Mouse (Mus musculus) CH12.LX (cell line): ENCODE data around the gene Nsd2. TPM values are rescaled to one million over a fixed set of nuclear protein-coding genes. Genes with fewer than 3 reads are reported as not detected.

Experiments
- DNase-seq: peaks from one replicate; pipeline ENCODE4 v3.0.0-alpha.2; 2013; ENCODE audit errors: extremely low read depth
- H3K27ac ChIP-seq: 2 replicates; pipeline ENCODE4 v1.5.1; 2012; ENCODE audit warnings: low read depth, mild to moderate bottlenecking, control low read depth, moderate library complexity; ENCODE audit not compliant: insufficient read depth
- H3K27me3 ChIP-seq: replicated peaks from 2 replicates; pipeline ENCODE3; 2012; ENCODE audit warnings: inconsistent platforms
- H3K36me3 ChIP-seq, 2 experiments: replicated peaks in 1 of 2; 2 replicates each; pipeline versions ENCODE3 to v1.6.1; 2012; ENCODE audit warnings: inconsistent platforms in 1 of 2, low read length in 1 of 2, mild to moderate bottlenecking in 1 of 2, mixed read lengths in 1 of 2, moderate library complexity in 1 of 2; ENCODE audit not compliant: control insufficient read depth in 1 of 2, insufficient read depth in 1 of 2
- H3K4me1 ChIP-seq, 2 experiments: 2 replicates each; pipeline ENCODE4 v1.6.1; 2012; ENCODE audit warnings: inconsistent platforms in 1 of 2, moderate library complexity in 1 of 2; ENCODE audit not compliant: insufficient read depth in 2 of 2, control insufficient read depth in 1 of 2
- H3K4me2 ChIP-seq: 2 replicates; pipeline ENCODE4 v1.6.1; 2012; ENCODE audit warnings: low read depth, mild to moderate bottlenecking, control low read depth; ENCODE audit not compliant: poor library complexity, insufficient read depth, severe bottlenecking
- H3K4me3 ChIP-seq, 3 experiments: fragments of 150-350 bp in 1 of 3; sonication (generic) in 1 of 3; replicated peaks in 1 of 3; 2 replicates each; pipeline versions ENCODE3 to v1.5.1; 2011 to 2012; ENCODE audit warnings: low read depth in 2 of 3, low read length in 2 of 3, mild to moderate bottlenecking in 2 of 3, moderate library complexity in 2 of 3, control low read depth in 1 of 3, improper control_type of control experiment in 1 of 3, inconsistent platforms in 1 of 3, mixed read lengths in 1 of 3; ENCODE audit not compliant: poor library complexity in 1 of 3
- H3K79me2 ChIP-seq: replicated peaks from 2 replicates; pipeline ENCODE4 v1.6.1; 2012; ENCODE audit warnings: mild to moderate bottlenecking, moderate library complexity; ENCODE audit not compliant: control insufficient read depth, poor library complexity, insufficient read depth, severe bottlenecking; ENCODE audit errors: extremely low read depth
- H3K9ac ChIP-seq: 2 replicates; pipeline ENCODE4 v1.6.1; 2012; ENCODE audit warnings: low read depth, mild to moderate bottlenecking, control low read depth, moderate library complexity; ENCODE audit not compliant: insufficient read depth
- H3K9me3 ChIP-seq: replicated peaks from 2 replicates; pipeline ENCODE3; 2012; ENCODE audit warnings: low read length, inconsistent platforms, mixed read lengths
- BHLHE40 ChIP-seq: IDR thresholded peaks from 2 replicates; pipeline ENCODE4 v1.6.1; 2011; ENCODE audit warnings: mild to moderate bottlenecking, low read depth, low read length, improper control_type of control experiment
- CHD2 ChIP-seq: IDR thresholded peaks from 2 replicates; pipeline ENCODE4 v1.6.1; 2011; ENCODE audit warnings: low read length, improper control_type of control experiment
- ETS1 ChIP-seq: conservative IDR thresholded peaks from 2 replicates; pipeline ENCODE4 v1.6.1; 2012; ENCODE audit warnings: low read depth, mild to moderate bottlenecking, inconsistent platforms, low read length, improper control_type of control experiment, moderate library complexity
- GABPA ChIP-seq: IDR thresholded peaks from 2 replicates; pipeline ENCODE4 v1.6.1; 2012; ENCODE audit warnings: low read depth, low read length, improper control_type of control experiment, inconsistent platforms; ENCODE audit not compliant: insufficient replicate concordance
- HCFC1 ChIP-seq: IDR thresholded peaks from 2 replicates; pipeline ENCODE4 v1.6.1; 2012; ENCODE audit warnings: low read depth, mild to moderate bottlenecking, inconsistent platforms, low read length, improper control_type of control experiment
- IRF4 ChIP-seq: IDR thresholded peaks from 2 replicates; pipeline ENCODE4 v1.6.1; 2014; ENCODE audit warnings: low read depth, mild to moderate bottlenecking, inconsistent platforms, low read length, improper control_type of control experiment
- JUND ChIP-seq: conservative IDR thresholded peaks from 2 replicates; pipeline ENCODE4 v1.6.1; 2011; ENCODE audit warnings: low read depth, low read length, improper control_type of control experiment
- KAT2A ChIP-seq: IDR thresholded peaks from 2 replicates; pipeline ENCODE4 v1.6.1; 2012; ENCODE audit warnings: low read length, improper control_type of control experiment, inconsistent platforms; ENCODE audit not compliant: insufficient replicate concordance
- MAX ChIP-seq: IDR thresholded peaks from 2 replicates; pipeline ENCODE4 v1.6.1; 2011; ENCODE audit warnings: low read length, improper control_type of control experiment
- MAZ ChIP-seq: IDR thresholded peaks from 2 replicates; pipeline ENCODE4 v1.6.1; 2012; ENCODE audit warnings: low read depth, mild to moderate bottlenecking, inconsistent platforms, low read length, improper control_type of control experiment, moderate library complexity
- MEF2A ChIP-seq: IDR thresholded peaks from 2 replicates; pipeline ENCODE4 v1.6.1; 2014; ENCODE audit warnings: low read depth, mild to moderate bottlenecking, inconsistent platforms, low read length, improper control_type of control experiment, borderline replicate concordance
- NELFE ChIP-seq: IDR thresholded peaks from 2 replicates; pipeline ENCODE4 v1.6.1; 2011; ENCODE audit warnings: low read depth, low read length, improper control_type of control experiment
- POLR2A ChIP-seq: IDR thresholded peaks from 2 replicates; pipeline ENCODE4 v1.6.1; 2011; ENCODE audit warnings: low read depth, mild to moderate bottlenecking, improper control_type of control experiment, low read length
- POLR2AphosphoS2 ChIP-seq: IDR thresholded peaks from 2 replicates; pipeline ENCODE4 v1.6.1; 2011; ENCODE audit warnings: low read depth, low read length, improper control_type of control experiment
- SIN3A ChIP-seq: IDR thresholded peaks from 2 replicates; pipeline ENCODE4 v1.6.1; 2012; ENCODE audit warnings: low read length, improper control_type of control experiment, inconsistent platforms
- SMC3 ChIP-seq: IDR thresholded peaks from 2 replicates; pipeline ENCODE4 v1.6.1; 2011; ENCODE audit warnings: low read depth, low read length, improper control_type of control experiment
- TBP ChIP-seq: conservative IDR thresholded peaks from 2 replicates; pipeline ENCODE4 v1.6.1; 2011; ENCODE audit warnings: low read depth, low read length, improper control_type of control experiment
- TCF12 ChIP-seq: IDR thresholded peaks from 2 replicates; pipeline ENCODE4 v1.6.1; 2014; ENCODE audit warnings: low read depth, mild to moderate bottlenecking, inconsistent platforms, low read length, improper control_type of control experiment
- ZC3H11A ChIP-seq: IDR thresholded peaks from 2 replicates; pipeline ENCODE4 v1.6.1; 2012; ENCODE audit warnings: low read depth, mild to moderate bottlenecking, inconsistent platforms, low read length, improper control_type of control experiment
- ZMIZ1 ChIP-seq: IDR thresholded peaks from 2 replicates; pipeline ENCODE4 v1.6.1; 2012; ENCODE audit warnings: low read depth, mild to moderate bottlenecking, inconsistent platforms, low read length, improper control_type of control experiment
- ZNF384 ChIP-seq: IDR thresholded peaks from 2 replicates; pipeline ENCODE4 v1.6.1; 2012; ENCODE audit warnings: low read depth, low read length, improper control_type of control experiment, inconsistent platforms
- dilution Hi-C: fragments of 300-500 bp; cut with MboI; formaldehyde crosslinking; loops from 2 replicates; pipeline ENCODE4 v1.14.3; 2020; ENCODE audit warnings: low sequenced_read_pairs; ENCODE audit not compliant: extremely low pct_unique_long_range_greater_than_20kb, extremely low pct_ligation_motif_present
- in situ Hi-C: fragments of 300-500 bp; cut with MboI; formaldehyde crosslinking; loops from 3 replicates; pipeline ENCODE4 v1.14.3; 2019; ENCODE audit warnings: low sequenced_read_pairs, low pct_ligation_motif_present, low pct_unique_long_range_greater_than_20kb, mixed read lengths
- polyA plus RNA-seq: library from polyadenylated mRNA; unstranded; fragments of >175 nt; gene quantifications from 2 replicates; pipeline ENCODE4 v1.2.1, GENCODE M21; 2012; ENCODE audit warnings: low read depth; ENCODE audit not compliant: insufficient read length
- total RNA-seq, 2 experiments: library from RNA; depleted of rRNA; stranded (reverse); fragments of 300-350 nt in 1 of 2; fragments of >200 nt in 1 of 2; gene quantifications; 2 replicates each; pipeline ENCODE4 v1.2.3; 2012 to 2014

Gene Nsd2
- total and polyA plus RNA-seq, 3 experiments = 39.8 to 55.0 (median 49.9) TPM

GRCm38 (mm10) chr5:33898671-33899070 lies 78.1 kb downstream of the Nsd2 start:
- dilution Hi-C loops = no loop called here
- H3K4me2 ChIP-seq = no peak overlapping the region
- no peak for TF ChIP-seq NELFE
- DNase-seq = no peak
- no peaks in the 10 kb centered on the region for H3K9me3 ChIP-seq
- H3K4me1 ChIP-seq = no peaks in the 10 kb centered on the region
- H3K27me3 ChIP-seq = no peaks in the 10 kb centered on the region
- peaks cover 80 to 94% of the 10 kb centered on the region in 2 experiments for H3K36me3 ChIP-seq
- H3K4me3 ChIP-seq = no peak overlapping the region
- in situ Hi-C loops = no loop called here
- no peak overlapping the region for H3K9ac ChIP-seq
- H3K79me2 ChIP-seq = no peaks in the 10 kb centered on the region
- no peak overlapping the region for H3K27ac ChIP-seq

GRCm38 (mm10) chr5:33899245-33899644 lies 78.7 kb downstream of the Nsd2 start:
- no peak overlapping the region for H3K4me3 ChIP-seq
- H3K4me1 ChIP-seq = no peaks in the 10 kb centered on the region
- no peak for DNase-seq
- in situ Hi-C loops (no loop called here), dilution Hi-C loops (no loop called here)
- H3K9me3 ChIP-seq = no peaks in the 10 kb centered on the region
- no peaks in the 10 kb centered on the region for H3K27me3 ChIP-seq
- peaks cover 77 to 91% of the 10 kb centered on the region in 2 experiments for H3K36me3 ChIP-seq
- H3K9ac ChIP-seq = no peak overlapping the region
- H3K79me2 ChIP-seq = no peaks in the 10 kb centered on the region
- no peak overlapping the region for H3K27ac ChIP-seq
- no peak overlapping the region for H3K4me2 ChIP-seq
- TF ChIP-seq POLR2AphosphoS2 = no peak
- TF ChIP-seq MEF2A = no peak
- TF ChIP-seq MAZ = no peak
- TF ChIP-seq BHLHE40 = no peak
- no peak for TF ChIP-seq CHD2
- TF ChIP-seq KAT2A = no peak
- no peak for TF ChIP-seq POLR2A
- no peak for TF ChIP-seq ZNF384
- TF ChIP-seq SMC3 = no peak
- TF ChIP-seq TCF12 = no peak
- no peak for TF ChIP-seq MAX
- TF ChIP-seq ETS1 = no peak
- TF ChIP-seq ZMIZ1 = no peak
- no peak for TF ChIP-seq HCFC1
- TF ChIP-seq SIN3A = no peak
- no peak for TF ChIP-seq IRF4
- TF ChIP-seq TBP = no peak
- no peak for TF ChIP-seq GABPA
- TF ChIP-seq ZC3H11A = no peak
- TF ChIP-seq JUND = no peak
- TF ChIP-seq, all 38 proteins: peak for 0
